Mouse (Mus musculus) left cerebral cortex, adult 2 months (tissue): ENCODE measurements around the gene Hand1. TPM values are rescaled to one million over a fixed set of nuclear protein-coding genes. Genes with fewer than 3 reads are reported as not detected.
A peak's percentile ranks its signal among the peaks of the same experiment; 100 is the strongest.
"Not testable (repeated sequence)": the region's sequence is repeated elsewhere in the genome, so short reads cannot be mapped to it uniquely, and the experiment has no call there.

Source experiments
- DNase-seq, 2 experiments: peaks; one replicate each; pipeline ENCODE4 v3.0.0; 2021 to 2022; ENCODE audit warnings: low spot score in 2 of 2, mixed read lengths in 1 of 2; ENCODE audit errors: extremely low spot score in 1 of 2
- H3K27ac ChIP-seq: fragments of 200-600 bp; 2 replicates; pipeline ENCODE4 v1.8.1; 2022
- H3K4me3 ChIP-seq: fragments of 200-600 bp; 2 replicates; pipeline ENCODE4 v1.8.1; 2022
- CTCF ChIP-seq: fragments of 200-600 bp; IDR thresholded peaks from 2 replicates; pipeline ENCODE4 v1.8.1; 2022; ENCODE audit warnings: antibody characterized with exemption, mild to moderate bottlenecking, moderate library complexity
- intact Hi-C: fragments of 180-260 bp; cut with DNase I; formaldehyde crosslinking; loops from one replicate; pipeline ENCODE4 v1.15.1; 2025
- total RNA-seq, 2 experiments: library from RNA; stranded (reverse); gene quantifications; 2 replicates each; pipeline ENCODE4 v1.2.3; 2021

Gene Hand1
- total RNA-seq, 2 experiments from 2014 or later: not detected

- Histone ChIP-seq H3K27ac (no peak overlapping the region), H3K4me3 (no peak overlapping the region)
- intact Hi-C loops: no loop called here
- no peak for TF ChIP-seq CTCF
- no peak for DNase-seq
Observed at GRCm38 (mm10) chr11:57829871-57830775, 2.5 kb downstream of the Hand1 start.

- no peak overlapping the region for H3K27ac ChIP-seq
- no peak overlapping the region for H3K4me3 ChIP-seq
- intact Hi-C loops: no loop called here
- no peak for TF ChIP-seq CTCF
- no peak for DNase-seq
Observed at GRCm38 (mm10) chr11:57828955-57829870, 3.4 kb downstream of the Hand1 start.

DNA sequence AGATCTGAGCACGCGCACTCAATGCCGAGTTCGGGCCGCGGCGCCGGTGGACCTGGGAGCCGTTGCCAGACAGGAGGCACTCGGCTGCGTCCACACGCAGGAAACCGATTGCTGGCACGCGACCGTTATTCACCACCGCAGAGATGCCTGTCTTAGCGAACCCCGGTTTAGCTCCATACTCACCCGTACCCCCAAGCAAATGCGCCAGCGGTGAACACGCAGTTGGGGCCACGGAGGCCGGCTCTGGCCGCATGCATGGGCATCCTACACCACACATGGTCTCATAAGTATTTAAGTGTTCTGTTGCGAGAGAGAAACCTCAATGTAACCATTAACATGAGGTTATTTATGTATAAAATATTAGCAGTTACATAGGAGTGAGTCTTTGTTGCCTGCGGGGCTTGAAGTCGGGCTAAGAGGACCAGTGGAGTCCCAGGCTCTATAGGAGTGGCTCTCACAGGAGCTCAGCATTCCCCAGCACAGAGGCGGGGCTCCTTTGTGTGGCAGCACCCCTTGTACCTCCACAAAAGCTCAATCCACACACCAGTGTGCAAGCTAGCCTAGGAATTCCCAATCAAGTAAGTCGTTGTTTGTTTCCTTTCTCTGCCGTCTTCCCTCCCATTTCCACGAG lies 4.6 kb downstream of the Hand1 start:
- TF ChIP-seq CTCF: no peak
- Histone ChIP-seq H3K27ac (no peak overlapping the region), H3K4me3 (peak overlapping the region; percentile 24; the same call in 1 of the 2 replicates)
- intact Hi-C loops: no loop called here
- DNase-seq: no peak

DNA sequence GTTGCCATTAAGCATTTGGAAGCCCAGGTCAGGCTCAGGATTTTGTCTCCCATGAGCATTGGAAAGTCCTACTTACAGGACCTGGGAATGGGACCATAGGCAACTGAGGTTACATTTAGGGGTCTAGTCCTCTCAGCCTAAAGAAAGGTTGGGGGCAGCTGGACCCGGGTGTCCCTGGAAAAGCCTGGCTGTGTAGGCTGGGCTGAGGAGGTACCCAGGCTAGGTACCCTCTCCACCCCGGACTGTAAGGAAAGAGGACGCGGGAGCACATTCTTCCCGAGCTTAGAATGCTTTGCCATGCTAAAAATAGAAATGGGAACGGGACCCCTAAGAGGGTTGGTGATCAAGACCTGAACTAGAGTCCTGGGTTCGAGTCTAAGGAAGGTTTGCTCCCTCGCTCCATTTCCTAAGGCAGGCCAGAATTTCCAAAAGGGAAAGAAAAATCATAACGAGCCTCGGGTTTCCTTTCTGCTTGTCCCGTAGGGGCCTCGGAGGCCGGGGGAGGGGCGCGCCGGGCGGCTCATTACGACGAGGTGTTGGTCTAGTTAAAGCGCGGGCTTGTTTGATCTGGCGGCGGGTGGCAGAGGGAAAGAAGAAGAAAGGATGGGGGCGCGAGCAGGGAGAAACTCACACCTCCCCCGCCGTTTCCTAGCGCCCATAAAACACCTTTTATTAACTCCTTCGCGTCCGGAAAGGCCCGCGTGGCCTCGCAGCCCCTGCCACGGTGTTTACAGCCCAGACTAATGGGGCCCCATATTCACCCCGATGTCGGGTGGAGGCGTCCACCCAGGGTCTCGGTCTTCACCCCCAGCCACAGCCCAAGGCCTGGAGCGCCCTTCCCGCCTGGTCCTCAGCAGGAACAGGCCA lies 5.3 kb downstream of the Hand1 start:
- Histone ChIP-seq H3K4me3 (peak overlapping the region; percentile 24; the same call in 1 of the 2 replicates), H3K27ac (no peak overlapping the region)
- no peak for TF ChIP-seq CTCF
- intact Hi-C loops: no loop called here
- DNase-seq: no peak

GRCm38 (mm10) chr11:57825234-57825633 lies 7.4 kb downstream of the Hand1 start:
- intact Hi-C loops, H3K4me3 ChIP-seq, DNase-seq, H3K27ac ChIP-seq: not testable (repeated sequence)

DNA sequence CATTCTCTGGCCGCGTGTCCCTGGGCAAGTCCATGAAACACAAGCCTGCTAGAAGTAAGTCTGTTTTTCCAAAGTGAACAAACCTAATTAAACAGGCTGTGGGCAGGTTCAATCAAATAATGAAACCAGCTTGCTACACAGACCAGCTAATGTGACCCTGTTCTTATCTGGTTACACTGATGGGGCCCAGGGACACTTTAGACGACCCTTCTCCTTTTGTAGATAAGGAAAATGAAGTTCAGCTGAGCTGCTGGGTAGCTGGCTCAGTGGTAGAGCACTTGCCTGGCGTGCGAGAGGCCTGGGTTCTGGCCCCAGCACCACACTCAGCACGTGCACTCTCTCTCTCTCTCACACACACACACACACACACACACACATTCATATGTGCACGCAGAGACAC lies 8.9 kb downstream of the Hand1 start:
- no peak overlapping the region for H3K4me3 ChIP-seq
- DNase-seq: no peak
- no peak for TF ChIP-seq CTCF
- H3K27ac ChIP-seq: no peak overlapping the region
- intact Hi-C loops: no loop called here

DNA sequence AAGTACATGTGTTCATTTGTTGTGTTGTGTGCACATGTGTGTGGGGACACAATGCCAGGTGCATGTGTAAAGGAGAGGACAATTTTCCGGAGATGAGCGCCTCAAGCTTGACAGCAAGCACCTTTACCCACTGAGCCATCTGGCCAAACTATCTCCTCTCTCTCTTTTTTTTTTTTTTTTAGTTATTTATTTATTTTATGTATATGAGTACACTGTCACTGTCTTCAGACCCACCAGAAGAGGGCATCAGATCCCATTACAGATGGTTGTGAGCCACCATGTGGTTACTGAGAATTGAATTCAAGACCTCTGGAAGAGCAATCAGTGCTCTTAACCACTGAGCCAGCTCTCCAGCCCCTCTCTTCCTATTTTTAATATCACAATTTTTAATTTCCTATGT lies 9.5 kb downstream of the Hand1 start:
- H3K27ac ChIP-seq, intact Hi-C loops, H3K4me3 ChIP-seq, DNase-seq: not testable (repeated sequence)
- peak; percentile 20 for TF ChIP-seq CTCF

- intact Hi-C loops: loop anchor here (1.0 kb wide), 1 partner anchor 114 kb away; no protein-coding TSS in a partner anchor
- TF ChIP-seq CTCF: peak; percentile 91
- peak; percentile 64 to 74 for DNase-seq
- no peak overlapping the region for H3K4me3 ChIP-seq
- no peak overlapping the region for H3K27ac ChIP-seq
Observed at GRCm38 (mm10) chr11:57819999-57820581, 12.5 kb downstream of the Hand1 start.

DNA sequence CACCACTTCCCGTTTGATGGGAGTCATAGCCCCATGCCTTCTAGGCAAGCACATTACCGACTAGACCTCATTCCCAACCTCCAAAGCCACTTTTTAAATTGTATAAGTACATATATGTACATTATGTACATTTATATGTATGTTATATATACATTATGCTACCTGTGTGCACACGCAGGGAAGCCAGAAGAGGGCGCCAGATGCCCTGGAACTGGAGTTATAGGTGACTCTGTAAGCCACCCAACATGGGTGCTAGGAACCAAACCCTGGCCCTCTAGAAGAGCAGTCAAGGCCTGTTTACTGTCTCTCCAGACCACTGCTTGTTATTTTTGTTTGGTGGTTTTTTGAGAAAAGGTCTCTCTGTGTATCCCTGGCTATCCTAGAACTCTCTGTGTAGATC lies 14.4 kb downstream of the Hand1 start:
- Histone ChIP-seq H3K27ac (no peak overlapping the region), H3K4me3 (no peak overlapping the region)
- DNase-seq: no peak
- intact Hi-C loops: no loop called here
- no peak; the same call in 1 of the 2 replicates for TF ChIP-seq CTCF

GRCm38 (mm10) chr11:57813641-57814040 lies 19.0 kb downstream of the Hand1 start:
- no peak for DNase-seq
- no peak overlapping the region for H3K4me3 ChIP-seq
- intact Hi-C loops: no loop called here
- no peak overlapping the region for H3K27ac ChIP-seq
- TF ChIP-seq CTCF: no peak

- TF ChIP-seq CTCF: no peak
- Histone ChIP-seq H3K27ac (no peak overlapping the region), H3K4me3 (no peak overlapping the region)
- intact Hi-C loops: no loop called here
- DNase-seq: no peak
Observed at GRCm38 (mm10) chr11:57812212-57812611, 20.4 kb downstream of the Hand1 start.
